Mouse (Mus musculus): Measurements from ENCODE around the gene Ang. TPM values are rescaled to one million over a fixed set of nuclear protein-coding genes. Genes with fewer than 3 reads are reported as not detected.

The Ang gene
- total and polyA plus RNA-seq, 2 experiments = 249 to 671 TPM

GRCm38 (mm10) chr14:51069617-51070016 lies 21.3 kb upstream of the Ang start:
- Histone ChIP-seq H3K27ac (replicated peaks; ENCODE audit: insufficient read depth, low read depth, low read length) (no peak overlapping the region), H3K9ac (ENCODE audit: low read depth, low read length) (no peak overlapping the region), H3K36me3 (ENCODE audit: control insufficient read depth, insufficient read depth, low read length) (no peaks in the 10 kb centered on the region), H3K27me3 (ENCODE audit: control insufficient read depth, insufficient read depth, low read length) (no peaks in the 10 kb centered on the region), H3K79me2 (ENCODE audit: control insufficient read depth, insufficient read depth, low read length) (no peaks in the 10 kb centered on the region), H3K4me3 (ENCODE audit: insufficient read depth, low read depth, low read length) (no peak overlapping the region), H3K4me1 (ENCODE audit: control insufficient read depth, insufficient read depth, low read length) (peaks cover 3% of the 10 kb centered on the region; the same call in 1 of the 2 replicates)
- TF ChIP-seq POLR2A (IDR thresholded peaks at IDR 0.05; ENCODE audit: extremely low read depth, insufficient read depth, low read length) (no peak), CTCF (IDR thresholded peaks at IDR 0.05; ENCODE audit: low read depth, low read length) (peak; percentile 26; the same call in 1 of the 2 replicates)
- WGBS = 90% methylated on average over 2 of the region's 2 CpGs
- DNase-seq (ENCODE audit: extremely low read depth, low read depth, low spot score) = peak; percentile 46

DNA sequence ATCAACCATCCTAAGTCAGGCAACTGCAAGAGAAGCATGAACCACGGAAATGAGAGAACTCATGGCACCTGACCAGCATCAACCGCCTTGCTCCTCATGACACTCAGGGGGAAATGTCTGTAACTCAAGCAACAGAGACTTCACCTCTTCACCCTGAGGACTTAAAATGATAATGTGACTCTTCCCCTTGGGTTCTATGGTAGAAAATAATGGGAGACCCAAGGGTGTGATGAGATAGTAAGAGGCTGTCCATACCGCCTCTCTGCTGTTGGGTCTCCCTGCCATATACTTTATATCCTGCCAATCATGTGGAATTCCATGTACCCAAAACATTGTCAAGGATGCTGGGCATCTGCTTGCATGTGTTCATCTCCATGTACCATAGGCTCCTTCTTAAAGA lies 16.6 kb upstream of the Ang start, which contains the start of gene Olfr750:
Olfr750 (minus strand) TSS at position 101 of the 400 bp plus-strand sequence.
- 95% methylated on average over 3 of the region's 3 CpGs for WGBS
- Histone ChIP-seq H3K79me2 (ENCODE audit: control insufficient read depth, insufficient read depth, low read length) (no peaks in the 10 kb centered on the region), H3K4me1 (ENCODE audit: control insufficient read depth, insufficient read depth, low read length) (no peaks in the 10 kb centered on the region), H3K36me3 (ENCODE audit: control insufficient read depth, insufficient read depth, low read length) (no peaks in the 10 kb centered on the region), H3K27me3 (ENCODE audit: control insufficient read depth, insufficient read depth, low read length) (no peaks in the 10 kb centered on the region), H3K4me3 (ENCODE audit: insufficient read depth, low read depth, low read length) (no peak within 1 kb of the TSS), H3K27ac (replicated peaks; ENCODE audit: insufficient read depth, low read depth, low read length) (no peak within 1 kb of the TSS), H3K9ac (ENCODE audit: low read depth, low read length) (no peak within 1 kb of the TSS)
- TF ChIP-seq CTCF (IDR thresholded peaks at IDR 0.05; ENCODE audit: low read depth, low read length) = no peak
- TF ChIP-seq POLR2A (IDR thresholded peaks at IDR 0.05; ENCODE audit: extremely low read depth, insufficient read depth, low read length) = no peak
- DNase-seq (ENCODE audit: extremely low read depth, low read depth, low spot score) = no peak

- Histone ChIP-seq H3K9ac (ENCODE audit: low read depth, low read length) (no peak overlapping the region), H3K36me3 (ENCODE audit: control insufficient read depth, insufficient read depth, low read length) (no peaks in the 10 kb centered on the region), H3K4me1 (ENCODE audit: control insufficient read depth, insufficient read depth, low read length) (peaks cover 9% of the 10 kb centered on the region; the same call in 1 of the 2 replicates), H3K27me3 (ENCODE audit: control insufficient read depth, insufficient read depth, low read length) (no peaks in the 10 kb centered on the region), H3K4me3 (ENCODE audit: insufficient read depth, low read depth, low read length) (no peak overlapping the region), H3K27ac (replicated peaks; ENCODE audit: insufficient read depth, low read depth, low read length) (no peak overlapping the region), H3K79me2 (ENCODE audit: control insufficient read depth, insufficient read depth, low read length) (no peaks in the 10 kb centered on the region)
- no peak for TF ChIP-seq CTCF (IDR thresholded peaks at IDR 0.05; ENCODE audit: low read depth, low read length)
- no peak for TF ChIP-seq POLR2A (IDR thresholded peaks at IDR 0.05; ENCODE audit: extremely low read depth, insufficient read depth, low read length)
- no peak for DNase-seq (ENCODE audit: extremely low read depth, low read depth, low spot score)
- WGBS = 94% methylated on average over 1 of the region's 1 CpGs
These were observed 11.8 kb upstream of the Ang start for GRCm38 (mm10) chr14:51079180-51079579.

DNA sequence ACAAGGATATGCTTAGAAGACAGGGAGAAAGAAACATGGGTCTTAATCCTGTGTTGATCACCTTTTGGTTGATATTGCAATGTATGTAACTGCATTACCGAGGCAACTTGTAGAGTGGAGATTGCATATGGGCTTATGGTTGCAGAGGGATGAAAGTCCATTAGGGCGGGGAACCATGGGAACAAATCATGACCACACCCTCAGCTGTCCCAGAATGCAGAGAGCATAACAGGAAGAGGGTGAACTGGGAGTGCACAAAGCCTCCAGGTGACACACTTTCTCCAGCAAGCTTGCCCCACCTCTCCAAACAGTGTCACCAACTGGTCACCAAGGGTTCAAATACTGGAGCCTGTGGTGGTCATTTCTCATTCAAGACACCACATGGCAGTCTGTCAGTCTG lies 9.9 kb upstream of the Ang start:
- Histone ChIP-seq H3K79me2 (ENCODE audit: control insufficient read depth, insufficient read depth, low read length) (no peaks in the 10 kb centered on the region), H3K27ac (replicated peaks; ENCODE audit: insufficient read depth, low read depth, low read length) (no peak overlapping the region), H3K9ac (ENCODE audit: low read depth, low read length) (no peak overlapping the region), H3K4me1 (ENCODE audit: control insufficient read depth, insufficient read depth, low read length) (peaks cover 11% of the 10 kb centered on the region), H3K4me3 (ENCODE audit: insufficient read depth, low read depth, low read length) (no peak overlapping the region), H3K36me3 (ENCODE audit: control insufficient read depth, insufficient read depth, low read length) (no peaks in the 10 kb centered on the region), H3K27me3 (ENCODE audit: control insufficient read depth, insufficient read depth, low read length) (no peaks in the 10 kb centered on the region)
- TF ChIP-seq CTCF (IDR thresholded peaks at IDR 0.05; ENCODE audit: low read depth, low read length) (no peak), POLR2A (IDR thresholded peaks at IDR 0.05; ENCODE audit: extremely low read depth, insufficient read depth, low read length) (no peak)
- DNase-seq (ENCODE audit: extremely low read depth, low read depth, low spot score) = peak; percentile 17
- 57% methylated on average over 2 of the region's 2 CpGs for WGBS

GRCm38 (mm10) chr14:51082599-51083581 lies 8.1 kb upstream of the Ang start:
- peaks cover 11% of the 10 kb centered on the region for H3K4me1 ChIP-seq (ENCODE audit: control insufficient read depth, insufficient read depth, low read length)
- H3K4me3 ChIP-seq (ENCODE audit: insufficient read depth, low read depth, low read length) = peak overlapping the region; percentile 60
- H3K36me3 ChIP-seq (ENCODE audit: control insufficient read depth, insufficient read depth, low read length) = no peaks in the 10 kb centered on the region
- WGBS = 2% methylated on average over 40 of the region's 40 CpGs
- peak overlapping the region; percentile 78 for H3K9ac ChIP-seq (ENCODE audit: low read depth, low read length)
- H3K27me3 ChIP-seq (ENCODE audit: control insufficient read depth, insufficient read depth, low read length) = no peaks in the 10 kb centered on the region
- H3K79me2 ChIP-seq (ENCODE audit: control insufficient read depth, insufficient read depth, low read length) = no peaks in the 10 kb centered on the region
- TF ChIP-seq CTCF (IDR thresholded peaks at IDR 0.05; ENCODE audit: low read depth, low read length) (no peak), POLR2A (IDR thresholded peaks at IDR 0.05; ENCODE audit: extremely low read depth, insufficient read depth, low read length) (0 out of 2 replicates have a peak, but pooled peaks have one; percentile 12)
- peak overlapping the region; percentile 80 for H3K27ac ChIP-seq (replicated peaks; ENCODE audit: insufficient read depth, low read depth, low read length)
- DNase-seq (ENCODE audit: extremely low read depth, low read depth, low spot score) = peak; percentile 81

Measured in liver, adult 2 months (tissue).